Mouse (Mus musculus) ES-E14 (cell line): ENCODE data around the gene G3bp1. TPM values are rescaled to one million over a fixed set of nuclear protein-coding genes. Genes with fewer than 3 reads are reported as not detected.
A peak's percentile ranks its signal among the peaks of the same experiment; 100 is the strongest.

ENCODE experiments used
- DNase-seq: peaks from one replicate; pipeline ENCODE4 v3.0.0-alpha.2; 2013; ENCODE audit warnings: low read depth, low spot score
- H3K27ac ChIP-seq: 2 replicates; pipeline ENCODE4 v1.5.1; 2012; ENCODE audit warnings: low read depth, mild to moderate bottlenecking, low read length, moderate library complexity, mixed read lengths; ENCODE audit not compliant: poor library complexity, insufficient read depth, severe bottlenecking
- H3K36me3 ChIP-seq: 2 replicates; pipeline ENCODE4 v1.6.1; 2012; ENCODE audit warnings: mild to moderate bottlenecking, low read length, moderate library complexity, mixed read lengths; ENCODE audit not compliant: control insufficient read depth, poor library complexity, insufficient read depth, severe bottlenecking
- H3K4me1 ChIP-seq, 2 experiments: fragments of 150-350 bp in 1 of 2; sonication (generic) in 1 of 2; 2 replicates each; pipeline ENCODE4 v1.6.1; 2012; ENCODE audit warnings: low read length in 2 of 2, mild to moderate bottlenecking in 1 of 2, mixed read lengths in 1 of 2; ENCODE audit not compliant: control insufficient read depth in 2 of 2, insufficient read depth in 2 of 2, poor library complexity in 1 of 2
- H3K4me3 ChIP-seq, 2 experiments: fragments of 150-350 bp in 1 of 2; sonication (generic) in 1 of 2; 2 replicates each; pipeline ENCODE4 v1.5.1; 2012; ENCODE audit warnings: low read length in 2 of 2, low read depth in 1 of 2, mild to moderate bottlenecking in 1 of 2, mixed read lengths in 1 of 2; ENCODE audit not compliant: insufficient read depth in 1 of 2, poor library complexity in 1 of 2, severe bottlenecking in 1 of 2
- H3K9ac ChIP-seq: 2 replicates; pipeline ENCODE4 v1.6.1; 2012; ENCODE audit warnings: low read depth, mild to moderate bottlenecking, low read length, mixed read lengths; ENCODE audit not compliant: poor library complexity, insufficient read depth, severe bottlenecking
- H3K9me3 ChIP-seq: fragments of 150-350 bp; sonication (generic); 2 replicates; pipeline ENCODE4 v1.6.1; 2012; ENCODE audit warnings: low read depth, mild to moderate bottlenecking, low read length; ENCODE audit not compliant: control insufficient read depth, insufficient read depth
- CHD2 ChIP-seq: IDR thresholded peaks from 2 replicates; pipeline ENCODE4 v1.6.1; 2014; ENCODE audit warnings: mild to moderate bottlenecking, low read depth, low read length, inconsistent platforms
- HCFC1 ChIP-seq: IDR thresholded peaks from 2 replicates; pipeline ENCODE4 v1.6.1; 2012; ENCODE audit warnings: low read length, inconsistent platforms, borderline replicate concordance; ENCODE audit not compliant: insufficient read depth
- MAFK ChIP-seq: IDR thresholded peaks from 2 replicates; pipeline ENCODE4 v1.6.1; 2014; ENCODE audit warnings: mild to moderate bottlenecking, low read depth, low read length, inconsistent platforms; ENCODE audit not compliant: insufficient read depth
- ZC3H11A ChIP-seq: IDR thresholded peaks from 2 replicates; pipeline ENCODE4 v1.6.1; 2012; ENCODE audit warnings: low read depth, mild to moderate bottlenecking, inconsistent platforms, low read length, borderline replicate concordance
- ZNF384 ChIP-seq: IDR thresholded peaks from 2 replicates; pipeline ENCODE4 v1.6.1; 2012; ENCODE audit warnings: low read depth, low read length, inconsistent platforms
- in situ Hi-C, 2 experiments: fragments of 600-800 bp; cut with MboI; formaldehyde crosslinking; loops; one replicate each; pipeline ENCODE4 v1.15.1; 2025; ENCODE audit warnings: low sequenced_read_pairs in 2 of 2, inconsistent platforms in 1 of 2; ENCODE audit not compliant: unreplicated experiment in 2 of 2
- total RNA-seq: library from RNA; depleted of rRNA; stranded (reverse); fragments of 300-350 nt; gene quantifications from 2 replicates; pipeline ENCODE4 v1.2.3, GENCODE M21; 2012

The G3bp1 gene
- total RNA-seq, 1 experiment, result 189 TPM

DNA sequence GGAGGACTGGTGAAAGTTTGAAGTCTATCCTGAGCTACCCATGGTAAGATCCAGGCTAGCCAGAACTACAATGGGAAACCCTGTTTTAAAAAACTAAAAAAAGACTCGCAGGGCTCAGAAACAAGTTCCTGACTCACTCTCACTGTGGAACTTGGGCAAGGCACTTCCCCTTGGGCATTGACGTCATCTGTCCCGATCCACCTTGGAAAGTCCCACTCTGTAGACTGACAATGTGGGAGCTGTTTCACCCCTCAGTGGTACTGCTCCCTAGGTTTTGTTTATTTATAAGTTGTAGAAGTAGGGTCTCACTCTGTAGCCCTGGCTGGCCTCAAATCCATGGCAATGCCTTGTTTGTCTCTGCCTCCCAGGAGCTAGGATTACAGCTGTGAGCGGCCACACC lies 15.8 kb upstream of the G3bp1 start:
- DNase-seq, result no peak
- H3K4me3 ChIP-seq, result no peak overlapping the region
- H3K27ac ChIP-seq, result no peak overlapping the region
- no peak overlapping the region for H3K9ac ChIP-seq
- H3K36me3 ChIP-seq, result peaks cover 44% of the 10 kb centered on the region
- H3K9me3 ChIP-seq, result no peaks in the 10 kb centered on the region
- peaks cover 2 to 22% of the 10 kb centered on the region in 2 experiments; a peak in 3 of 4 replicates for H3K4me1 ChIP-seq
- in situ Hi-C loops, result no loop called here
- no peak for TF ChIP-seq HCFC1

DNA sequence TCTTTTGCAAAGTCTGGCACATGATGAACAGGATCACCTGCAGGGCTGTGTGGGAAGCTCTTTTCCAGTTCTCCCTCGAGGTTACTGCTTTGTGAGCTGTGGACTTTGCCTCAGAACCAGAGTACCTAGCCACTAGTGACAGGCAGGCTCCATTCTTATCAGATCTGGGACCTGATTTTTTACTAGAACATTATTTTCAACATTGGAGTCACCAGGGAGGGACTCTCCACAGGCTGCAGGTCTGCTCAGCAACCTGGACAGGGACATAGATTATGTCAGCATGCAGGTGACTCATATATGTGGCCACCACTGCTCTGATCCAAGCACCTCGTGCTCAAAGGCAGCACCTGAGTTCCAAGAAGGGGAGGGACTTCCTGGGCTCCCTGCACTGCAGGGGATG lies 14.3 kb upstream of the G3bp1 start:
- peaks cover 31% of the 10 kb centered on the region for H3K36me3 ChIP-seq
- H3K9ac ChIP-seq, result no peak overlapping the region
- no peak for DNase-seq
- no peak overlapping the region for H3K4me3 ChIP-seq
- H3K9me3 ChIP-seq, result no peaks in the 10 kb centered on the region
- in situ Hi-C loops, result no loop called here
- H3K27ac ChIP-seq, result no peak overlapping the region
- TF ChIP-seq CHD2, result no peak
- no peak for TF ChIP-seq HCFC1
- TF ChIP-seq MAFK, result no peak
- peaks cover 2 to 20% of the 10 kb centered on the region in 2 experiments; a peak in 3 of 4 replicates for H3K4me1 ChIP-seq

DNA sequence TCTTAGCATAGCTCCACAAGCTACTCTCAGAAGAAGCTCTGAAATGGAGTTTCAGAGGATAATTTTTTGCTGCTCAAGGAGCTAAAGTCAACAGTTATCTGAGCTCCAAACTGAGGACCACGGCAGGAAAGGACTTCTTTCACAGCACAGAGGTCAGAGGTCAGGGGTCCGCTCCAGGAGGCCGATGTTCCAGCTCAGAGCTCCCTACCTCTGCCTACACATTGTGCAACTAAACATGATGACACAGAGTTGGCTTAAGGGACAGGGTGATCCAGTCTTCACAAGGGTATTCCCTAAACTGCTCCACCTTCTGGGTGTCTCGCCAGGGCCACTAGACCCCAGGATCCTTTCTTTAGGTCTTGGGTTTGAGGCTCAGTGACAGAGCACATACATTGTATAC lies 11.0 kb upstream of the G3bp1 start:
- TF ChIP-seq CHD2, result no peak
- no peak for TF ChIP-seq MAFK
- in situ Hi-C loops, result no loop called here
- Histone ChIP-seq H3K9me3 (no peaks in the 10 kb centered on the region), H3K27ac (no peak overlapping the region), H3K9ac (no peak overlapping the region), H3K4me3 (no peak overlapping the region), H3K36me3 (peaks cover 14% of the 10 kb centered on the region), H3K4me1 (peaks cover 2 to 16% of the 10 kb centered on the region in 2 experiments; a peak in 3 of 4 replicates)
- DNase-seq, result no peak

DNA sequence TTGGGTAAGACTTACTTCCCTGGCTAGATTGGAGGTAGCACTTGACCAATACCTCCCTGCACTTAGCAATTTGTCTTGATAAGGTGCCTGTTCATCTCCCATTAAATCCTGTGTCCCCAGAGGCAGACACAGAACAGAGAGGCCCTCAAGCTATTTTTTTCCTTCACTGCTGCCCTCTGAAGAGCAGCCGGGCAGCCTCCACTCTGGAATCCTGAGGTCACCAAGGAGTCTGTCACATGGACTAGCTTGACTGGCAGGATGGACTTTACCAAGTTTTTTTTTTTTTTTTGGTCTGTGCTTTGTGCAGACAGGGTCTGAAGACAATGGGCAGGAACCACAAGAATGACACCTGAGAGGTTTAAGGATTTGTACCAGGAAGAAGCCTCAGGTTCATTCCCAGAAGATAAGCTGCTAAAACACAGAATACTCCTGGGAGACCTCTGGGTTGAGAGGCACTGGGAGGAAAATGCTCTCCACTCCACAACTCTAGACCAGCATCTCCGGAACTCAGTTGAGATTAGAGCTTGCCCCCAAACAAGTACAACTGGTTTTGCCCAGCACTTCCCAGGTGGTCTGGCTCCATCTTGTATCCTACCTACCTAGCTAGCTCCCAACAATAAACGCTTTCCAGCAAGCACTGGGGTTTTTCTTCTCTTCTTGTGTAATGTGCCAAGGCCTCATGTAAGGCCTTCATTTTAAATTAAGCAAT lies 9.5 kb upstream of the G3bp1 start:
- Histone ChIP-seq H3K9me3 (no peaks in the 10 kb centered on the region), H3K36me3 (peaks cover under 1% of the 10 kb centered on the region; the same call in 1 of the 2 replicates), H3K4me1 (peaks cover 1 to 15% of the 10 kb centered on the region in 2 experiments; a peak in 3 of 4 replicates), H3K9ac (peak overlapping the region; percentile 75; the same call in 1 of the 2 replicates), H3K4me3 (peak overlapping the region; percentile 85 to 99), H3K27ac (no peak overlapping the region)
- in situ Hi-C loops, result no loop called here
- no peak for TF ChIP-seq MAFK
- TF ChIP-seq ZNF384, result 0 out of 2 replicates have a peak, but pooled peaks have one; percentile 24
- DNase-seq, result no peak

DNA sequence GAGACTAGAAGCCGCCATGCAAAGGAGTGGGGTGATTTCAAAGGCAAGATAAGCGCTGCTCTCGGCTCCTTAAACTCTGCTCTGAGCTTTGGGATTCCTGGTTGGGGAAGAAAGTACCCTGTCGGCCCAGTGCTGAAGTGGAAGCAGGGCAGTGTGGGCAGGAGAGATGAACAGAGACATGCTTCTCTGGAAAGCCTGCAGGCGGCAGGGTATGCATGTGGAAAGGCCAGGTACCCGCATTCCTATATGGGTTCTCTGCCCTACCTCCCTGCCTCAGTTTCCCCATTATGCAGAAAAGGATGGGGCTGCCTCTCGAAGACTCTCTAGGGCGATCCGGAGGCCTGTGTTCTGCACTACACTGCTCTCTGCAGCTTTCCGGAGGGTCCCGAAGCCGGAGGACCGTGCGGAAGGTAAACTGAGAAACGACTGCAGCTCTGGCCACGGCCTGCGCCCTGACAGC lies 8.9 kb upstream of the G3bp1 start:
- DNase-seq, result no peak
- no peak for TF ChIP-seq MAFK
- TF ChIP-seq ZNF384, result no peak
- TF ChIP-seq CHD2, result no peak
- no peak for TF ChIP-seq ZC3H11A
- no peak for TF ChIP-seq HCFC1

More for the DNA sequence above, 8.9 kb upstream of the G3bp1 start:
- Histone ChIP-seq H3K27ac (no peak overlapping the region), H3K4me1 (peaks cover 0 to 11% of the 10 kb centered on the region in 2 experiments; a peak in 3 of 4 replicates), H3K36me3 (no peaks in the 10 kb centered on the region; the same call in 1 of the 2 replicates), H3K9me3 (no peaks in the 10 kb centered on the region), H3K9ac (peak overlapping the region; percentile 75), H3K4me3 (peak overlapping the region; percentile 85 to 99)
- in situ Hi-C loops, result no loop called here
